Mouse (Mus musculus) adrenal gland, postnatal 14 days (tissue): ENCODE data around the gene Dok3. TPM values are rescaled to one million over a fixed set of nuclear protein-coding genes. Genes with fewer than 3 reads are reported as not detected.
"Not testable (repeated sequence)": the region's sequence is repeated elsewhere in the genome, so short reads cannot be mapped to it uniquely, and the experiment has no call there.

Source experiments
- DNase-seq: peaks from one replicate; pipeline ENCODE4 v3.0.0; 2021; ENCODE audit warnings: mixed read lengths
- long read RNA-seq, 2 experiments: library from polyadenylated mRNA; stranded (forward); transcript quantifications; one replicate each; pipeline ENCODE4 v2.0.0; 2021
- total RNA-seq: library from RNA; stranded (reverse); gene quantifications from 2 replicates; pipeline ENCODE4 v1.2.3, GENCODE M21; 2021

The Dok3 gene
- total RNA-seq: 3.4 and 11.6 TPM in 2 replicates
- long read RNA-seq, experiment 1, partial matches to known transcripts: 0 of 7 reads
- long read RNA-seq, experiment 1, other reads (novel, unspliced or antisense): 3 of 7 reads
- long read RNA-seq, experiment 2, partial matches to known transcripts: 1 of 5 reads
- long read RNA-seq, experiment 2, other reads (novel, unspliced or antisense): 1 of 5 reads

DNA sequence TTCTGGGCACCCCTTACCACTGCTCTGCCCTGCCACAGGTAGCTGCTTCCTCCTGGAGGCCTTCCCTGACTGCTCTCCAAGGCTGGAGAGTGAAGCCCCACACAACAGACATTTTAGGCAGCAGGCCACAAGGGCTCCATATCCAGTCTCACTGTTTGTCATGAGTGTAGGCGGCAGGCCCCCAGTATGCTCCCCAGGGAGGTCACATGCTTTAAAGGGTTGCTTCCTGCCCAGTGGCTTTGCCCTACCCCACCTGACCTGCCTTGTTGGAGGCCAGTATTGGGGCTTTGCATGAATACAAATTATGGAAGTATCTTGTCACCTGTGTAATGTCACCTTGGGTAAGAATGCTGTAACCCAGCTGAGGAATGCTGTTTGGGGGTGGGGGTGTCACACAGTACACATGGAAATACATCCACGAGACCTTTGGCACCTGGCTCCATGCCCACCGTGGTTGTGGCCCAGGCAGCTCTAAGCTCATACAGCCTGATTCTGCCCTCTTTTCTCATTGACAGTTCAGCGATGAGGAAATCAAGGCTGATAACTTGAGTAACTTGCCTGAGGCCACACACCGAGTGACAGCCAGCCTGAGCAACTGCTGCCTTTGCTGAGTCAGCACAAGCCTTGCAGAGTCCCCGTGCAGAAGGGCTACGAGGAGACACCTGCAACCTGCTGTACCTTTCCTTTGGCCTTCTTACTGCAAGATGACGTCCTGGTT lies at the start of gene Dok3:
Dok3 (minus strand) TSS at position 99 of the 718 bp plus-strand sequence.
- peak; percentile 53 for DNase-seq

DNA sequence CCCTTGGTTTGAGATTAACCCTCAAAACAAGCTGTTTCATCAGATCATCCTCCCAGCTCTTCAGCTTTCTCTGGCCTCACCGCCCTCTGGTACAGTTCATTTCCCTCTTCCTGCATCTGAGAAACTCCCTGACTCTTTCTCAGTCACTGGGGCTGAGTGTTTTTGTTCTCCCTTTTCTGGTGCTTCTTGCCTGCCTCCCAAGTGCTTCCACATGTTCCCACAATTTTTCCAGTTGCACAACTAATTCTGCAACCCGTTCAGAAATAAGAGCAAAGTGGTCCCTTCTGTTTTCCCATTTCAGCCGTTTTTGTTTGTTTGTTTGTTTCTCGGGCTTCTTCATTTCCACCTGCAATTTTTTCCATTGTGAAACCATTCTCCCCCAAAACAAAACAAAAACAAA lies 49.0 kb upstream of the Dok3 start:
- DNase-seq: no peak

DNA sequence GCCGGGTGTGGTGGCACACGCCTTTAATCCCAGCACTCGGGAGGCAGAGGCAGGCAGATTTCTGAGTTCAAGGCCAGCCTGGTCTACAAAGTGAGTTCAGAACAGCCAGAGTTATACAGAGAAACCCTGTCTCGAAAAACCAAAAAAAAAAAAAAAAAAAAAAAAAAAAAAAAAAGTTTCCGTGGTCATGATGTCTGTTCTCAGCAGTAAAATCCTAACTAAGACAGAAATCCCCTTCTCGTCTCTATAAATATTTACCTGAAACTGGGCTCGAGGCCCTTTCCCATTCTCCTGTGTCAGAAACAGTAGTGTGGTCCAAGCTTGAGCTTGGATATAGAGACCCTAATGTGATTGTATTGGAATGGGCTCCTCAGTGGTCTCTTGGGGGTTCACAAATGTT lies 47.8 kb upstream of the Dok3 start:
- DNase-seq: not testable (repeated sequence)

DNA sequence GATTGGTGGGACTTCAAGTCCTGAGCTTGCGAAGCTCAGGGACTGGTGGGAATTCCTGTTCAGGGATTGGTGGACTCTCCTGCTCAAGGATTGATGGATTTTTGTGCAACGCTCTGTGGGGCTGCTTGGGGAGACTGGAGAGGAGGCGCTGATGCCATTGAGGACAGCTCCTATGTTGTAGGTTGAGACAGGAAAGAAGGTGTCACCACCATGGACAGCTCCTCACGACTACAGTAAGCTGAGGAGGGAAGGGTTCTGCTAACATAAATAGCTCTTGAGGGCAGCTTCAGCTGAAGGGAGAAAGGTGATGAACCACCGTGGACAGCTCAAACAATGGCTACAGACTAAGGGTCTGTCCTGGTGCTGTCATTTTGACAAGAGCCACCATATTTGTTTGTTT lies 46.8 kb upstream of the Dok3 start:
- DNase-seq: no peak

DNA sequence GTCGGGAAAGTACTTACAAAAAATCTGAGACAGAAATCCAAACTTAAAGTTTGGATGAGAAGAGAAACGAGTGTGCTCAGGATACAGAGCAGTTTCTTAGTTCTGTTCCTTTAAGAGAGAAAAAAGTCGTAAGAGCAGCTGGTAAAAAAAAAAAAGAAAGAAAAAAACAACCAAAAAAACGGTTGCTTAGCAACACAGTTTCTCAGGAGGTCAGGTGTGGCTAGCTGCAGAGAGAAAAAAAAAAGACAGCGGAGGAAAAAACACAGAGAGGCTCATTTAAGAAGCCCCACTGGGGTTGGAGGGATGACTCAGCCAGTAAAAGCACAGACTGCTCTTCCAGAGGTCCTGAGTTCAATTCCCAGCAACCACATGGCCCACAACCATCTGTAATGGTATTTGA lies 45.2 kb upstream of the Dok3 start:
- no peak for DNase-seq

DNA sequence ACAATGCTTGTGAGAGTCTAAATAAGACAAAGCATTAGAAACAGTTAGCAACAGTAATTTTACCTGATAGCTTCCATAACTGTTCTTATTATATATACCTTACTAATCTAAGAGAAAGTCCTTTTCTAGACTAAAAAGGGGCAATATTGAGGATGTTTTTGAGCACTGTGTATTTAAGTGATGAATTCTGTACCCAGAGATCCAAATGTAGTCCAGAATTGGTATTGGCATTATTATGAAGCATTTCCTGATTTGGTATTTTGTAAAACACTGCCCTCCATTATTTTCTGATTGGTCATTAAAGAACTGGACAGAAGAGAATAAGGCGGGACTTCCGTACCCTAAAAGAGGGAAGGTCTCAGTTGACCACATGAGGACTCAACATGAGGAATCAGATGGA lies 44.3 kb upstream of the Dok3 start, which contains the start of gene Tmed9:
Tmed9 (plus strand) TSS at position 301 of the 400 bp plus-strand sequence.
- no peak for DNase-seq

DNA sequence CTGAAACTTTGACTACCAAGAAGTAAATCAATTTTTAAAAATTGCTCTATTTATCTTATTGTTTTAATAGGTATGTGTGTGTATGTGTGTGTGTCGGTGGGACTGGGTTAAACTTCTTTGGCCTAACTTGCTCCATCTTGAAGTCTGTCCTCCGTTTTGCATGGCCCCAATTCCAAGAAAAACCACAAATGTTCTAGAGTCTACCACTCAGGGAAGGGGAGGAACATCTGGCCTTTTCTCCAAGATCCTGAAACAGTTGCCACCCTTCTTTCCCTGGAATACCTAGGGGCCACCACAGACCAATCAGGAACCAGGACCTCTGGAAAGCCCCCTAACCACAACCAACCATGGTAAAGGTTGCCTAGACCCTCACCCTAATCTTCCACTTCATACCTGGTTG lies 42.9 kb upstream of the Dok3 start:
- no peak for DNase-seq

DNA sequence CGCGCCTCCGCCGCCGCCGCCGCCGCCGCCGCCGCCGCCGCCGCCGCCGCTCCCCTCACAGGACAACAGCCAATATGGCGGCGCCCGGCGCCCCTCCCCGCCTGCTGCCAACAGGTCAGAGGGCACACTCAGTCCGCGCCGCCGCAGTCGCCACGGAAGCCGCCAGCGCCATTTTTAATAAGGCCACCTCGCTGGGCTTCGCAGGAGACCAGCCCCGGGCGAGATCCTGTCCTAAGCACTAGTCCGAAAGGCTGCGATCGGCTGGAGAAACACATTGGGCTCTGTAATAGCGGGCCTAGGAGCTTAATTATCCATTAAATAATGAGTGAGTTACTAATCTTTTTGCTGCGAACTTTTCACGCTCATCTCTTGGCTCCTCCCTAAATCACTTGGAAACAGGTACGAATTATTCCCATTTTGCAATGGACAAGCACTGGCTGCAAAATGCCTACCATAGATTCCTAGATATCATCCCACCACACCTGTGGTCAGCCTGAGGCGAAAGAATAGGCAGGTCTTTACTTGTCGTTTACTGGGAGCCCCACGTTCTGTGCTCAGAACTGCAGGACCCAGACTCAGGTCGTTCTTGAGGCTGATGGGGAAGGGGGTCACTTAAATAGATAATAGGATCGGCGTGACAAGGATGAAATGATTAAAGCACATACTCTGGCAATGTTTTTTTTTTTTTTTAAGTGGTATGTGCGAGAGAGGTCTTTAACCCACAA lies 42.1 kb upstream of the Dok3 start, which contains the start of gene Fam193b:
Fam193b (minus strand) TSS at position 94 of the 725 bp plus-strand sequence.
- DNase-seq: peak; percentile 97

DNA sequence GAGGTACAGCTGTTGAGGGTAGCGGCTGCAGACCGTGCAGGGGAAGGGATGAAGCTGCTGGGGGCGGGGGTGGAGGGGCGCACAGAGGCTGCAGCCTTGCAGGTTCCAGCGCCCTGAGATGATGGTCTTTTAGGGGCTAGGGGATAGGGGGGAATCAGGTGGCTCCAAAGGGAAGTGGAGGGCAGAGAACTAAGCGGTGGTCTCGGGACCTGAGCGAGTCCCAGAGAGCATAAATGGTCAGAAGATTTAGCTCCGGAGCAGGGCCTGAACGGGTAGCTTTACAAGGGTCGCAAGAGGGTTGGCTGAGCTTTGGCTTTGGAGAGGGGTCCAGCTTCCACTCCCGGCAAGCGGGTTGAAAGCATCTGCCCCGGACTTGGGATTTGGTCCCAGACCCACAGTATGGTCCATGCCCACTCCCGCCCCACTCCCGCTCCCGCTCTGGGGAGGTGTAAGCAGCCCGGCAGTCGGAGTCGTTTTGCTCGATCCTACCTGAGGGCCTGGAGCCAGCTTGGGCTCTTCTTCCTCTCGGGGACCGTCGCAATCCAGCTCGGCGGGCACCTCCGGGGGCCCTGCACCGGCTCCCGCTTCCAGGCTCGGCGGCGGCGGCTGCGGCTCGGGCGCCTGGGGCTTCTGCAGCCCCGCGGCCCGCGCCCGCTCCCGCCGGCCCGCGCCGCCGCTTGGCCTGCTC lies 41.3 kb upstream of the Dok3 start:
- DNase-seq: peak; percentile 64

DNA sequence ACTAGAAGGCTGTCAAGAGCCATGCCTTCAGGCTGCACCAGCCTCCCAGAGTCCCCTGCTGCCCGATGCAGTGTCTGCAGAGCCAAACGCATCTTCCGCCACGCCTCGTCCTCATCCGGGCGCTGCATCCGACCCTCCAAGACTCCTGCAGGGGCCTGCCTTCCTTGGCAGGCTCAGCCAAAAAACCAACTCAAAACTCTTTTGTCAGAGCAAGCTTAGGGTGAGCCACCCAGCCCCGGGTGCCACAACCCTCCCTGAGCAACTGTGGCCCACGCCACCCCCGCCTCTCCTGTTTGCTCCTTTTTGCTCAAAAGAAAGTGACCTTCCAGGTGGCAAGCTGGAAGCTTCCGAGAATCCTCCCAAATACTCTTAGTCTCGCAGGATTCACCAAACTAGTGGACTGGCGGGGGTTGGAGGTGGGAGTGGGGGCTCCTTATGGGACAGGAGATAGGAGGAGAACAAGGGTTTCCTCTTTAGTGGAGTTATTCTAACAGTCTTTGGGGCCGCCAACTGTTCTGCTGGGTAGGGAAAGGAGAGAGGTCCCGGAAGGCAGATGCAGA lies 40.7 kb upstream of the Dok3 start:
- peak; percentile 50 for DNase-seq

DNA sequence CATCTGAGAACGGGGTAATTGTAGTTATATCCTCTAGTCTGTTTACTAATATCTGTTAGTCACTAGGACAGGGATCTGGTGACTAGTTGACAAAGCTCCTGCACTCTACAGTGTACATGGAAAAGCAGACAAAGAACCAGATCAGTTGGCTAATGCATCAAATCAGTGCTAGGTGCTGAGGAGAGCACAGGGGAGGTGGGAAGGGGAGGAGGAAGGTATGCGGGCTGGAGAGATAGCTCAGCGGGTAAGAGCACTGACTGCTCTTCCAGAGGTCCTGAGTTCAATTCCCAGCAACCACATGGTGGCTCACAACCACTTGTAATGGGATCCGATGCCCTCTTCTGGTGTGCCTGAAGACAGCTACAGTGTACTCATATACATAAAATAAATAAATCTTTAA lies 39.4 kb upstream of the Dok3 start:
- DNase-seq: not testable (repeated sequence)

DNA sequence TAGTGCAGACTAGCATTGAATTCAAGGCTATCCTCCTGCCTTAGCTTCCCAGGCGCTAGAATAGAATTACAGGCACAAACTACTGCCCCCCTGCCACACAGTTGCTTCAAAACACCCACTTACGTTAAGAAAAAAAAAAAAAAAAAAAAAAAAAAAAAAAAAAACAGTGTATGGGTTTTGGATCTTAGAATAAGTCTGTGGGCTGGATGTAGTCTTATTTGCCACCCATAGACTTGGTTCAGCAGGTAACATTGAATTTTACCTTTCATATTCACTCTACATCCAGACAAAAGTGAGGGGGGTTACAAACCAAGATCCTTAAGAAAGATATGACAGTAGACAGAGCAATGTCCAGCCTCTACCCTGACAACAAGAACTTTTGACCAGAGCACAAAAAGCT lies 38.9 kb upstream of the Dok3 start:
- no peak for DNase-seq

DNA sequence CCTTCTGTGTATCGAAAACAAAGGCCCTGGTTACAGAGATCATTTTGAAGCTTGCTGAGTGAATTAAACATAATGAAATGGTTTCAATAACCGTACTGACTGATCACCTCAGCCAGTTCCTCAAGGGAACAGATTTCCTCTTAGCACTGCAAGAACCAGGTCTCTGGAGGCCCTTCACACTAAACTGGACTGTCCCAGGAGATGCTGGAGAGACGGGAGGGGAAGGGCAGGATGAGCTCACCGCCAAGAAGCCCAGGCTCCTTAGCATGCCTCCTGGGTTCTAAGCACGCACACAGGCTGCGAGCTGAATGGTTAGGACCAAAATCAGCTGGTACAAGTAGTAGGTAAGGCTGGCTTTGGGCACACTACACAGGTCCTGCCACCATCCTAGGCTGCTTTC lies 37.9 kb upstream of the Dok3 start:
- DNase-seq: no peak

DNA sequence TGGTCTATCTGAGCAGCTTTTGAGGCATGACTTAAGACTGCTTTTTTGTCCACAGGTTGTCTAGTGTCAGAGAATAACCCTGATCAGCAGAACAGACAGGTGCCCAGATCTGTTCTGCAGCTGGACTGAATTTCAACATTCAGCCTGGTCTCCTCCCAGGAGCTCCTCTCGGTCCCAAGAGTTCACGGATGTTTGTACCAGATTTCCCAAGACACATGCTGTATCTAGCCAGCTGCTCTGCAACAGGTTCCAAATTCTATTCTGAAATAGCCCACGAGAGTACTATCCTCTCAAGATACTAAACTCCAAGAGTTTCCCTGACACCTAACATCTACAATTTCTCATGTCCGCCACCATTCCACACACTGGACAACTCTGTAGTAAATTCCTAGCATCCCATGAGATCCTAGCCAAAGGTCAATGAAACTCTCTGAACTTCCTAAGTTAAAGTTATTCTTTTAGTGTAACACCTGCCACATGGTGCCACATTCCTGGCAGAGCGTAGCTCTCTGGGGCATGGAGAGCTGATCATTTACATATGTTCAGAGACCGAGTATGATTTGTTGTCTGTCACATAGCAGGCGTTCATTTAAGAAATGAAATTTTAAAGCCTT lies 34.3 kb upstream of the Dok3 start:
- DNase-seq: no peak

DNA sequence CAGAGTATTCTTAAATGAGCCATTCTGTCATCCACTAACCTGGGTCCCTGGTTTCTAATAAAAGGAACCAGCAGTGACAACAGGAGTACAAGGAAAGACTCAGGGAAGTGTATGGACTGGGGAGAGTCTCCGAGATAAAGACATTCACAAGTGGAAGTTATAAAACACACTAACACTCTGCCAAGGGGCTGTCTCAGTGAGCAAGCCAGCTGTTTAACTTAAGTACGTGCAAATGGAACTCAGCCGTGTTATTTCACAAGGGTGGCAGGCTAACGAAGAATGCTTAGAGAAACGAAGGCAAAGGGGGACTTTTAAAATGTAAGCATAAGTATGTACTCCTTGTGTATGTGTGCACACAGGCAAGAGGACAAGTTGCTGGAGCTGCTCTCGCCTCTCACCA lies 28.4 kb upstream of the Dok3 start:
- no peak for DNase-seq

DNA sequence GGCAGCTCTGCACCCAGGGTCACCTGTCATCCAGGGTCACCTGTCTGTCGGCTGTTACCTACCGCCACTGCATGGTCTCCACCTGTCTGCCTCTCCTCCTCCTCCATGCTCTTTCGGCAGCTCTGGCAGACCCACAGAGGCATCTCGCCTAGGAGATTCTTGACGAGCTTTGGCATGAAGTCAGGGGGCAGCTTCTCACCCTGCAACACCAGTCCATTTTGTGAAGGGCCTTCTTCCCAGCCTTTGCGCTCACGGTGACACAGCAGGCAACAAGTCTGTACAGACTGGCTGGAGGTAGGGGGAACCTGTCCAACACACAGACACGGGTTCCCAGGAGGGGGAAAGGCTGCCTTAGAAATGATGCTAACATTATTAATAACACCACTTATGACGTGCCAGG lies 26.8 kb upstream of the Dok3 start:
- no peak for DNase-seq

DNA sequence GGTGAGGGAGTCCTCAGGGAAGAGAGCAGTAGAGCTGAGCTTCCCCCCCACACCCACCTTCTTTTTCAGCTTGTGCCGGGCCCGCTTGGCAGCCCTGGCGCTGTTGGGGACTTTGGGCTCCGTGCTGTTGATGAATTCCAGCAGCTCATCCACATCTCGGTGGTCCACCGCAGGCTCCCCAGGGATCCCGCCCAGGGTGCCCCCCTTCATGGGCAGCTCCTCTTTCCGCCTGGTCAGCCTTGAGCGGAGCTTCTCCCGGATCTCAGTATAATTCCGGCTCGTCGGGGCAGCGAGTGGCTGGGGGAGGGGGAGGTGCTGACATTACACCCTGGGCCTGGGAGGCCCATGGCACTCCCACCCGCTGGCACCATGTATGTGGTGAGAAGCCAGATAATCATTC lies 20.0 kb upstream of the Dok3 start:
- DNase-seq: peak; percentile 48

DNA sequence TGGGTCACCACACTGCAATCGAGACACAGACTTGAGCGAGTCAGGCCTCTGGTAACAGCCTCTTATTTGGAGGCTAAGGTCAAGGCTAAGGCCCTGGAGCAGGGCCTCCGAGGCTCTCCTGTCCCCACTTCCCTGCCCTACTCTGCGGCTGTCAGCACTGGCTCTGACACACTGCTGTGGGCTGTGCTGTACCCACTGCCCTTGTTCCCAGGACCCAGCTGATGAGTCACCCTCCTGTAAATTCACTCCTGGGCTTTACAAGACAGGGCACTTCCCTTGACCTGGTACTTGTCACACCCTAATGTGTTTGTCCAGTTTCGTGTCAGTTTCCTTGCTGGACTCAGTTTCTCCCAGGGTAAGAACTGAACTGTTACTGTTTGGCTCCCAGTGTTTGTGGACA lies 19.3 kb upstream of the Dok3 start:
- DNase-seq: peak; percentile 71

DNA sequence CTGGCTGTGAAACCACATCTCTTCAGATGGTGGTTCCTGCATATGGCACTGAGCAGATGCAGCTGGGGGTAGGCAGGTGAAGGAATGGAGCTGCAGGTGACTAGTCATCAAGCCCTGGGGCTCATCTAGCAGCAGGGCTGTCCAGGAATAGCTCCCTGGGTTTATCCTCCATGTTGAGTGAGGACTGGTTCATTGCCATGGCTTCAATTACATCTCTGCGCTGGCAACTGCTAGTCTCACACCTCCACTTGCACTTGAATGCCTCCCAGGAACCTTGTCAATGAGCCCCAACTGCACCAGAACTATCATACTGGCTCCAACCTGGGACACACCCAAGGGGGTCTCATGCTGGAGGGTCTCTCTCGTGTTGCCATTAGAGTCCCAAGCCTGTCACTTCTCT lies 18.8 kb upstream of the Dok3 start:
- DNase-seq: no peak

DNA sequence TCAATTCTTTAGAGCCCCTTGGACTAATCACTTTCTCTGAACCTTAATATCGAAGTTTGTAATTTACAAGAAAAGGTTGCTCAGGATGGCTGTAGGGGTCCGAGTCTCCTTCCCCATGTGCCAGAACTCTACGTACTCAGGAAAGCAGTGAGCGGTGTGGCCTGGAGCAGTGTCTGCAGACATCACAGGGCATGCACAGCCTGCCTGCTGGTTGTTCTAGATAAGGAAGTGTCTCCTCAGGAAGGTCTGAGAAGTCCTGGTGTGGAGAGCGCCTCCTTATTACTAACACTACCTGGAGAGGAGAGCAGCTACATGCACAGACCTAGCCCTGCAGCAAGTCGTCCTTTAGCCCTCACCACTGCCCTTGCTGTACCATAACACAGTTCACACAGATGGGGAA lies 15.7 kb upstream of the Dok3 start:
- no peak for DNase-seq

DNA sequence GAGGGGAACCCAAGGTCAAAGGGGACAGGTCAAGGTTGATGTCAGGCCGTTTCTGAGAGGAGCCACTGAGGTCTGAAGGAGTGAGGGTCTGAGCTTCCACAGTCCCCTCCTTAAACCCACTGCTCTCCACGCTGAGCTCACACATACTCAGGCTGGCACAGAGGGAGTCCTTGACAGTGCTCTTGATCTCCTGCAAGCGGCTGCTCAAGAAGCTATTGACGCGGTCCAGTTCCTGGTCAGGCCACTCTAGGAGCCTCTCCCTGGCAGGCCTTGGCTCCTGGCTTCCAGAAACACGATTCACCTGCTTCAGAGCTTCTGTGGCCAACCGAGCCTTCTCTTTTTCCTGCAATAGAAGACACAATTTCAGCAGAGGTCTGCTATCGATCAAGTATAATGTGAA lies 14.4 kb upstream of the Dok3 start:
- no peak for DNase-seq

DNA sequence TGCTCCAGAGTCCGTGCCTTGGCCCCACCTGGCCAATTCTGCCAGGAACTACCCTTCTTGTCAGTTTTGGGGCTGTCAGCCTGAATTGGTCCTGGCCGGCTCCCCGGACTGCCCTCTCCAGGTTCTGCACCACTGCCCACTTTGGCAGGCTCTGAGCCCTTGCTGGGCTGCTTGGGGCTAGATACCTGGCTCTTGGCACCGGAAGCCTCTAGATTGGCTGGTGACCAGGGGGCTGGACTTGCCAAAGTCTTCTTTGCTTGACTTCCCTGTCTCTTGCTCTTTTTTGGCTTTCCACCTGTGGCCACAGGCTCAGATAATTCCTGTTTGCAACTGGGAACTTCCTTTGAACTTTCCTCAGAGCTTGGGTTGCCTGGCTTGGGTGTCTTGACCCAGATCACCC lies 13.8 kb upstream of the Dok3 start:
- no peak for DNase-seq
